Mouse (Mus musculus) embryonic stem cell, embryonic (primary cell): Measurements from ENCODE around the gene Osbpl8.

Experiments
- CTCF ChIA-PET, 4 experiments: fragments of 300-600 bp in 2 of 4; fragments of 350-600 bp in 2 of 4; sonication (Branson Sonifier 250); formaldehyde crosslinking; loops; one replicate each; lab custom pipeline; 2022; ENCODE audit warnings: inconsistent platforms in 2 of 4; lab: Charles Lee
- POLR2A ChIA-PET, 4 experiments: fragments of 300-600 bp in 2 of 4; fragments of 350-600 bp in 2 of 4; sonication (Branson Sonifier 250); formaldehyde crosslinking; loops; one replicate each; lab custom pipeline; 2022; ENCODE audit warnings: antibody characterized with exemption in 4 of 4, inconsistent platforms in 1 of 4; lab: Charles Lee

Osbpl8 gene

DNA sequence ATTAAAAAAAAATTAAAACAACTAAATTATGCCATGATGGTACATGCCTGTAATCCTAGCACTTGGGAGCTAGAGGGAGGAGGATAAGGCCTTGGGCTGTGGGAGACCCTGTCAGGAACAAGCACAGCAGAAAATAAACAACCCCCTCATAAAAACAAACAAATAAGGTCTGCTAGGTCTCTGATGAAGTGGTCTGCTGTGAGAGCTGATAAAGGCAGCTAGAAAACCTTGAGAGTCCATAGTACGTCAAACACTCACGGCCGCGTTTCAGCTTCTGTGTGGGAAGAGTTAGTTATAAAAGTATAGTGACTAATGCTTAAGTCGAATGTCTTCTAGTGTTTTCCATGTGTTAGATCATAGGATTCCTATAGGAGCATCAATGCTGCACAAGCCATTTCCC is 72.9 kb downstream of the Osbpl8 start:
- CTCF ChIA-PET: interaction anchor here in 1 of 4 experiments (1.3 kb wide), 1 partner anchor 11 kb away, joined by 4 read pairs; no protein-coding TSS in a partner anchor
- POLR2A ChIA-PET: interaction anchor here in 2 of 4 experiments (1.3 to 1.6 kb wide), 2 partner anchors 61 kb away, joined by 3 to 4 read pairs; partner anchors contain the start of gene Bbs10 (in 2 of the 2)

GRCm38 (mm10) chr10:111242677-111243076 is 78.1 kb downstream of the Osbpl8 start:
- ChIA-PET POLR2A (interaction anchor here in 3 of 4 experiments (0.7 to 1.3 kb wide), 4 partner anchors 10 to 273 kb away, joined by 3 read pairs; partner anchors contain the start of gene Bbs10 (in 1 of the 3)), CTCF (interaction anchor here in 2 of 4 experiments (1.0 to 1.9 kb wide), 2 partner anchors 16 kb away, joined by 3 to 4 read pairs; no protein-coding TSS in a partner anchor)

- ChIA-PET CTCF (no interaction called here), POLR2A (interaction anchor here in 1 of 4 experiments (1.6 kb wide), 1 partner anchor 51 kb away, joined by 4 read pairs; the partner anchor contains the start of gene Bbs10)
These were observed 83.1 kb downstream of the Osbpl8 start for GRCm38 (mm10) chr10:111247609-111248008.

- POLR2A ChIA-PET: interaction anchor here in 1 of 4 experiments (1.6 kb wide), 1 partner anchor 50 kb away, joined by 4 read pairs; the partner anchor contains the start of gene Bbs10
- CTCF ChIA-PET: no interaction called here
These were observed 83.6 kb downstream of the Osbpl8 start for GRCm38 (mm10) chr10:111248177-111248576.

GRCm38 (mm10) chr10:111250192-111250591 is 85.6 kb downstream of the Osbpl8 start:
- ChIA-PET POLR2A (no interaction called here), CTCF (no interaction called here)

- POLR2A ChIA-PET: no interaction called here
- CTCF ChIA-PET: no interaction called here
These were observed 87.1 kb downstream of the Osbpl8 start for GRCm38 (mm10) chr10:111251666-111252065.

- ChIA-PET CTCF (no interaction called here), POLR2A (no interaction called here)
These were observed 90.7 kb downstream of the Osbpl8 start for GRCm38 (mm10) chr10:111255228-111255627.

DNA sequence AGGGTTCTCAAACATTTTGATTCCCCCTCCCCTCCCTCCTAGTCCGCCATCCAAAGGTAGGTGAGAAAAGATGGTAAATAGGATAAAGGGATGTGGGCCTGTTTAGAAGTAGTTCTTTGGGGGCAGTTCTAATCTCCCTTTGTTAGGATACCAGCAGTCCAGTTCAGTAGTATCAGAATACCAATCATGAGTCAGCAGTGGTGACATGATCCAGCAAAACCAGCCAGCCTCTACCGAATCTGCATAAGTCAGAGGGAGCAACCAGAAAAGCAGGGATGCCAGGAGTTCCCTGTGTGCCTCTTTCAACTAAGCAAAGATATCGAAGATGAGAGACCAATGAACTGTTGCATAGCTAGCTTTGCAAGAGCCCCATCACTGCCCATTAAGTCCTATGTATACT is 91.6 kb downstream of the Osbpl8 start:
- ChIA-PET CTCF (no interaction called here), POLR2A (no interaction called here)

- CTCF ChIA-PET: interaction anchor here in 1 of 4 experiments (1.2 kb wide), 1 partner anchor 150 kb away, joined by 3 read pairs; no protein-coding TSS in a partner anchor
- POLR2A ChIA-PET: no interaction called here
These were observed 92.8 kb downstream of the Osbpl8 start for GRCm38 (mm10) chr10:111257358-111257757.

- CTCF ChIA-PET: interaction anchor here in 1 of 4 experiments (1.2 kb wide), 1 partner anchor 151 kb away, joined by 3 read pairs; no protein-coding TSS in a partner anchor
- POLR2A ChIA-PET: interaction anchor here in 1 of 4 experiments (0.8 kb wide), 1 partner anchor 45 kb away, joined by 3 read pairs; no protein-coding TSS in a partner anchor
These were observed 93.7 kb downstream of the Osbpl8 start for GRCm38 (mm10) chr10:111258256-111258655.

- POLR2A ChIA-PET: interaction anchor here in 1 of 4 experiments (2.0 kb wide), 1 partner anchor 26 kb away, joined by 4 read pairs; the partner anchor contains the start of gene Bbs10
- CTCF ChIA-PET: interaction anchor here in 1 of 4 experiments (1.5 kb wide), 1 partner anchor 45 kb away, joined by 3 read pairs; no protein-coding TSS in a partner anchor
These were observed 107.1 kb downstream of the Osbpl8 start for GRCm38 (mm10) chr10:111271687-111272086.

DNA sequence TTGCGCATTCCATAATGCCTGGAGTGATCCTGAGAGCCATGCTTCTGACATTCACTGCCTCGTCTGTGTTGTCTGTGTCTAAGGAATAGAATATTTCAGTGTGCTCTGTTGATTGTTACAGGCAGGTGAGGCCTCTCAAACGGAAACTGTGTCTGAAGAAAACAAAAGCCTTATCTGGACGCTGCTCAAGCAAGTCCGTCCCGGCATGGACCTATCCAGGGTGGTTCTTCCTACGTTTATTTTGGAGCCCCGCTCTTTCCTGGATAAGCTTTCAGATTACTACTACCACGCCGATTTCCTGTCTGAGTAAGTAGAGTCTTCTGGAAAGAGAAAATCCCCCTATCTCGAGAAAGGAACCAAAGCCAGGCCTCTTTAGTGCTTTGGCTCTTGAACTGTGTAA is 108.4 kb downstream of the Osbpl8 start:
- CTCF ChIA-PET: no interaction called here
- POLR2A ChIA-PET: interaction anchor here in 1 of 4 experiments (2.0 kb wide), 1 partner anchor 25 kb away, joined by 4 read pairs; the partner anchor contains the start of gene Bbs10

GRCm38 (mm10) chr10:111273463-111274088 is 109.0 kb downstream of the Osbpl8 start:
- POLR2A ChIA-PET: no interaction called here
- CTCF ChIA-PET: no interaction called here

GRCm38 (mm10) chr10:111275822-111276221 is 111.3 kb downstream of the Osbpl8 start:
- POLR2A ChIA-PET: interaction anchor here in 1 of 4 experiments (1.0 to 1.1 kb wide), 2 partner anchors 22 to 23 kb away, joined by 3 to 4 read pairs; partner anchors contain the start of gene Bbs10
- CTCF ChIA-PET: no interaction called here

GRCm38 (mm10) chr10:111297631-111298030 is 133.1 kb downstream of the Osbpl8 start:
- POLR2A ChIA-PET: interaction anchor here (0.6 to 2.4 kb wide), 58 partner anchors 10 to 675 kb away, joined by 3 to 22 read pairs (median 5); partner anchors contain the start of genes Krr1 (in 2 of the 4), Nap1l1 (in 2 of the 4) and Osbpl8 (in 2 of the 4)

GRCm38 (mm10) chr10:111298140-111299098 is 133.9 kb downstream of the Osbpl8 start, which contains the start of gene Bbs10:
TSS of gene Bbs10 (plus strand) at chr10:111298679.
- ChIA-PET CTCF (interaction anchor here (0.6 to 1.8 kb wide), 29 partner anchors 10 to 679 kb away, joined by 3 to 11 read pairs (median 4); partner anchors contain the start of genes Krr1 (in 1 of the 4) and Osbpl8 (in 1 of the 4)), POLR2A (interaction anchor here (0.6 to 2.4 kb wide), 121 partner anchors 8 to 674 kb away, joined by 3 to 22 read pairs (median 4); partner anchors contain the start of genes Krr1 (in 3 of the 4), Nap1l1 (in 2 of the 4), Osbpl8 (in 2 of the 4) and Phlda1 (in 1 of the 4))

More at GRCm38 (mm10) chr10:111297631-111298030, 133.1 kb downstream of the Osbpl8 start:
- CTCF ChIA-PET: interaction anchor here (0.6 to 1.8 kb wide), 14 partner anchors 10 to 680 kb away, joined by 3 to 11 read pairs (median 4); no protein-coding TSS in a partner anchor

GRCm38 (mm10) chr10:111299591-111299990 is 135.0 kb downstream of the Osbpl8 start:
- CTCF ChIA-PET: interaction anchor here in 2 of 4 experiments (0.9 to 1.5 kb wide), 3 partner anchors 11 to 199 kb away, joined by 3 to 8 read pairs (median 3); no protein-coding TSS in a partner anchor
- POLR2A ChIA-PET: interaction anchor here in 3 of 4 experiments (1.1 to 2.3 kb wide), 13 partner anchors 9 to 204 kb away, joined by 3 to 22 read pairs (median 10); partner anchors contain the start of gene Osbpl8 (in 2 of the 3)
